Mouse (Mus musculus): ENCODE data around the gene Asxl1. TPM values are rescaled to one million over a fixed set of nuclear protein-coding genes. Genes with fewer than 3 reads are reported as not detected.
A peak's percentile ranks its signal among the peaks of the same experiment; 100 is the strongest.

The Asxl1 gene
- polyA plus RNA-seq (2011; ENCODE audit: insufficient read depth, insufficient read length, low replicate concordance, missing spikeins) = 35.7 and 56.2 TPM in 2 replicates

- Histone ChIP-seq H3K4me3 (replicated peaks; ENCODE audit: control insufficient read depth, low read depth, low read length) (peak within 1 kb of the TSS; percentile 100), H3K27ac (ENCODE audit: control insufficient read depth, insufficient read depth, low read depth, low read length, poor library complexity) (peak within 1 kb of the TSS; percentile 98), H3K4me1 (ENCODE audit: control insufficient read depth, insufficient read depth, low read length) (no peaks in the 10 kb centered on the region; the same call in 1 of the 2 replicates)
- TF ChIP-seq POLR2A (IDR thresholded peaks at IDR 0.05; ENCODE audit: borderline replicate concordance, control insufficient read depth, low read depth, low read length) = peak; percentile 62; the same call in 1 of the 2 replicates
- 0 out of 2 replicates have a peak, but pooled peaks have one; percentile 3 for TF ChIP-seq CTCF (IDR thresholded peaks at IDR 0.05; ENCODE audit: control insufficient read depth, insufficient read depth, low read length)
- WGBS = under 1% methylated on average over 76 of the region's 79 CpGs
Measured at GRCm38 (mm10) chr2:153345454-153346220, at the start of gene Asxl1. Asxl1 (plus strand) TSS chr2:153345829.

DNA sequence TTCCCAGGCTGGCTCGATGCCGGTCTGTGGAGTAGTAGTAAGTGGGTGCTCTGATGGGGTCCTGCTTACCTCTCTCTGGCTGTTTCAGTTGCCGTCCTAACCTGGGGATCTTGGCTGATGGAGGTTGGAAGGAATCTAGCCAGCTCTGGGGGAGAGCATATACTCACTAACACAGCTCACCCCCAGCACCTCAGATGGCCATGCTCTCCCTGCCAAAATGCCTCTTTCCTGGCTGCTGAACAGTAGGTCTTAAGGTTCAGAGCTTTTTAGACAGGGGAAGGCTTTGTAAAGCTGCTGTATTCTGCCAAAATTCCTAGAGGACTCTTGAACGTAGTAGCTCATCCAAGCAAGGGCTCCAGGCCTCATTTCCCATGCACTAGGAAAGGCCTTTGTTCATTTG, 47.9 kb upstream of the Asxl1 start:
- TF ChIP-seq CTCF (IDR thresholded peaks at IDR 0.05; ENCODE audit: control insufficient read depth, insufficient read depth, low read length) = no peak
- TF ChIP-seq POLR2A (IDR thresholded peaks at IDR 0.05; ENCODE audit: borderline replicate concordance, control insufficient read depth, low read depth, low read length) = no peak
- WGBS = 93% methylated on average over 4 of the region's 4 CpGs
- Histone ChIP-seq H3K27ac (ENCODE audit: control insufficient read depth, insufficient read depth, low read depth, low read length, poor library complexity) (no peak overlapping the region), H3K4me3 (replicated peaks; ENCODE audit: control insufficient read depth, low read depth, low read length) (no peak overlapping the region), H3K4me1 (ENCODE audit: control insufficient read depth, insufficient read depth, low read length) (peaks cover 5% of the 10 kb centered on the region)

DNA sequence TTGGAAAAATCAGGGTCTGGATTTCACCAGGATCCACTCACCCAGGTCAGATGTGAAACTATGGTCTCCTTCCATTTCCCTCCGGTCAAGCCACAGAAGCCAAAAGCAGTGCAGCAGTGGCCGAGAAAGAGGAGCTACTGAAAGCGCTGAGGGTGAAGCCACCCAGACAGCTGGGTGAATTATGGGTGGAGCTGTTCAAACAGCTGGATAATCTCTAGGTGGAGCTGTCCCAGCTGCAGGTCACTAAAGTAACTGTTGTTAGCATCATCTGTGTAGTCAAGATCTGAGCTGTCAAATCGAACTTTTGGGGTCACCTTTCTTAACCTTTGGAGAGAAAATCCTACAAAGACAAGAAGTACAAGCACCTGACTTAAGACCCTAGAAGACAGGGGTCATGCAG, 47.2 kb upstream of the Asxl1 start:
- Histone ChIP-seq H3K4me1 (ENCODE audit: control insufficient read depth, insufficient read depth, low read length) (peaks cover 5% of the 10 kb centered on the region), H3K27ac (ENCODE audit: control insufficient read depth, insufficient read depth, low read depth, low read length, poor library complexity) (peak overlapping the region; percentile 88), H3K4me3 (replicated peaks; ENCODE audit: control insufficient read depth, low read depth, low read length) (no peak overlapping the region)
- no peak for TF ChIP-seq CTCF (IDR thresholded peaks at IDR 0.05; ENCODE audit: control insufficient read depth, insufficient read depth, low read length)
- TF ChIP-seq POLR2A (IDR thresholded peaks at IDR 0.05; ENCODE audit: borderline replicate concordance, control insufficient read depth, low read depth, low read length) = no peak
- 60% methylated on average over 4 of the region's 4 CpGs for WGBS

DNA sequence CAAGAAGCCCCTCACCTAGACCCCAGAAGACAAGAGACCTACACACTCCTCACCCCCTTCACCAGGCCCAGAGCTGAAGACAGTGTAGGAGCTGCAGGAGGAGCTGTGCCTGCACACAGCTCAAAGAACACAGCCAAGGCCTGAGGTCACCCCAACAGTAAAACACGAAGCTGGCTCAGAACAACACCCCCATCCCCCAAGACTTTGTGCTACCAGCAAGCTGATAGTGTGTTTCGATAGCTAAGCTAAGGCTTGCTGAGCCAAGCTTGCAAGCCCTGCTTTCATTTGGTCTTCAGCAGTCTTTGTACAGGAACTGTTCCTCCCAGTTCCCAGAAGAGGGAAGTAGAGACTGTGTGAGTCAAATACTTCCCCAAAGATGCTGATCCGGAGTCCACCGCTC, 46.8 kb upstream of the Asxl1 start:
- H3K4me1 ChIP-seq (ENCODE audit: control insufficient read depth, insufficient read depth, low read length) = peaks cover 5% of the 10 kb centered on the region
- TF ChIP-seq CTCF (IDR thresholded peaks at IDR 0.05; ENCODE audit: control insufficient read depth, insufficient read depth, low read length) (0 out of 2 replicates have a peak, but pooled peaks have one; percentile 10), POLR2A (IDR thresholded peaks at IDR 0.05; ENCODE audit: borderline replicate concordance, control insufficient read depth, low read depth, low read length) (no peak)
- no peak overlapping the region for H3K4me3 ChIP-seq (replicated peaks; ENCODE audit: control insufficient read depth, low read depth, low read length)
- H3K27ac ChIP-seq (ENCODE audit: control insufficient read depth, insufficient read depth, low read depth, low read length, poor library complexity) = peak overlapping the region; percentile 88
- WGBS = 8% methylated on average over 4 of the region's 4 CpGs

DNA sequence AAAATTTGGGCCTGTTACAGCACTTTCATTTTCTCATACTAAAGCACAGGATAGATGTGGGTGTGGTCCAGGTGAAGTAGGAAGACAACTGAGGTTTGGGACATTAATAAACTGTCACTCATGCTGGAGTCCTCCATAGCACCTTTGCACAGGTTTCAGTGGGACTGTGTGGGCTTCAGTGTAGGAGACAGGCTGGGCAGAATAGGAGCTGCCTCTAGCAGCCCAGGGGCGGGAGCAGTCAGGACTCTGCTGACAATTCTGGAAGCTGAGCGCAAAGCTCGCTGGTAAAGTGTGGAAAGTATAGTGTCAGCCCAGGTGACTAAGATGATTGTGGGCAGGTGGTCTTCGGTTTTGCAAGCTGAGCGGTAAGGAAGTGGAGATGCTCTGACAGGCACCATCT, 44.5 kb upstream of the Asxl1 start:
- 91% methylated on average over 5 of the region's 5 CpGs for WGBS
- no peak overlapping the region for H3K27ac ChIP-seq (ENCODE audit: control insufficient read depth, insufficient read depth, low read depth, low read length, poor library complexity)
- H3K4me1 ChIP-seq (ENCODE audit: control insufficient read depth, insufficient read depth, low read length) = peaks cover 5% of the 10 kb centered on the region
- no peak overlapping the region for H3K4me3 ChIP-seq (replicated peaks; ENCODE audit: control insufficient read depth, low read depth, low read length)
- no peak for TF ChIP-seq CTCF (IDR thresholded peaks at IDR 0.05; ENCODE audit: control insufficient read depth, insufficient read depth, low read length)
- TF ChIP-seq POLR2A (IDR thresholded peaks at IDR 0.05; ENCODE audit: borderline replicate concordance, control insufficient read depth, low read depth, low read length) = no peak

DNA sequence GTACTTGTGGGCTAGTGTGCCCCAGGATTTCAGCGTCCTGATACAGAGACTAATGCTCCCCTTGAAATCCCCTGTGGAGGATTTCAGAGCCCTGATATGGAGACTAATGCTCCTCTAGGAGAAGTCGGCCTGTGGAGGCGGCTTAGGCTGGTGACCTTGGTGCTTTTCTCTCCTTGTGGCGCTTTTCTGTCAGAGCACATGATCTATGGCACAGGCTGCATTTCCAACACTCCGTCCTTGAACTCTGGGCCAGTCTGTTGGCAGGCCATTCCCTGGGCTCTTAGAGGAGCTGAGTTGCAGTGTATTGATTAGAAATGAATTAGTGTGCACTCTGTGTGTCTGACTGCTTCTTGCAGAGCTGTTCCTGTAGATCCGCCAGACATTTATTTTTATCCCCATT, 40.4 kb upstream of the Asxl1 start:
- Histone ChIP-seq H3K4me1 (ENCODE audit: control insufficient read depth, insufficient read depth, low read length) (no peaks in the 10 kb centered on the region; the same call in 1 of the 2 replicates), H3K27ac (ENCODE audit: control insufficient read depth, insufficient read depth, low read depth, low read length, poor library complexity) (no peak overlapping the region), H3K4me3 (replicated peaks; ENCODE audit: control insufficient read depth, low read depth, low read length) (no peak overlapping the region)
- whole genome bisulfite sequencing = 92% methylated on average over 6 of the region's 6 CpGs
- TF ChIP-seq POLR2A (IDR thresholded peaks at IDR 0.05; ENCODE audit: borderline replicate concordance, control insufficient read depth, low read depth, low read length) = no peak
- no peak for TF ChIP-seq CTCF (IDR thresholded peaks at IDR 0.05; ENCODE audit: control insufficient read depth, insufficient read depth, low read length)

GRCm38 (mm10) chr2:153308586-153308985, 37.0 kb upstream of the Asxl1 start:
- Histone ChIP-seq H3K27ac (ENCODE audit: control insufficient read depth, insufficient read depth, low read depth, low read length, poor library complexity) (no peak overlapping the region), H3K4me3 (replicated peaks; ENCODE audit: control insufficient read depth, low read depth, low read length) (no peak overlapping the region), H3K4me1 (ENCODE audit: control insufficient read depth, insufficient read depth, low read length) (no peaks in the 10 kb centered on the region; the same call in 1 of the 2 replicates)
- 70% methylated on average over 7 of the region's 7 CpGs for WGBS
- TF ChIP-seq POLR2A (IDR thresholded peaks at IDR 0.05; ENCODE audit: borderline replicate concordance, control insufficient read depth, low read depth, low read length) = no peak
- no peak for TF ChIP-seq CTCF (IDR thresholded peaks at IDR 0.05; ENCODE audit: control insufficient read depth, insufficient read depth, low read length)

DNA sequence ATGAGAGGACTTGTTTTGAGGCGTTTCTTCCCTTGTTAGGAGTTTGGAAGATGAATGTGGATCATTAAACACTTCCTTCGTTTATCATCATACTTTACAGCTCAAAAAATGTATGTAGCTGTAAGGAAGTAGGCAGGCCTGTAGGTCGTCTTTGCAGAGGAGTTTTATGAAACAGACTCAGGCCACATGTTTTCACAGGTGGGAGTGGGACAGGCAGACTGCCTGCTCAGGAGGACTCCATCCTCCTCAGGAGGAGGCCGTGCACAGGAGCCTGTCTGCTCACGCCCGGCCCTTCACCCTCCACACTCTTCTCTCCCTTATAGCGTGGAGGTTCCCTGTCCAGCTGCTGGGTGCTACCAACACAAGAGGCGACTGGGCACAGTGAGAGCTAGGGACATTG, 36.5 kb upstream of the Asxl1 start:
- Histone ChIP-seq H3K27ac (ENCODE audit: control insufficient read depth, insufficient read depth, low read depth, low read length, poor library complexity) (no peak overlapping the region), H3K4me3 (replicated peaks; ENCODE audit: control insufficient read depth, low read depth, low read length) (no peak overlapping the region), H3K4me1 (ENCODE audit: control insufficient read depth, insufficient read depth, low read length) (no peaks in the 10 kb centered on the region; the same call in 1 of the 2 replicates)
- TF ChIP-seq POLR2A (IDR thresholded peaks at IDR 0.05; ENCODE audit: borderline replicate concordance, control insufficient read depth, low read depth, low read length) (no peak), CTCF (IDR thresholded peaks at IDR 0.05; ENCODE audit: control insufficient read depth, insufficient read depth, low read length) (no peak)
- WGBS = 79% methylated on average over 8 of the region's 8 CpGs
